Mouse (Mus musculus): ENCODE data around the gene Acsl5.

The Acsl5 gene

GRCm38 (mm10) chr19:55336441-55336840 lies 84.7 kb downstream of the Acsl5 start:
- no peak for DNase-seq

GRCm38 (mm10) chr19:55337066-55337465 lies 85.3 kb downstream of the Acsl5 start:
- DNase-seq: no peak

- DNase-seq: no peak
Observed at GRCm38 (mm10) chr19:55337664-55338063, 85.9 kb downstream of the Acsl5 start.

- no peak for DNase-seq
Observed at GRCm38 (mm10) chr19:55340521-55340920, 88.8 kb downstream of the Acsl5 start.

- no peak for DNase-seq
Observed at GRCm38 (mm10) chr19:55341377-55341776, 89.6 kb downstream of the Acsl5 start.

- DNase-seq: no peak
Observed at GRCm38 (mm10) chr19:55342423-55342822, 90.7 kb downstream of the Acsl5 start.

- no peak for DNase-seq
Observed at GRCm38 (mm10) chr19:55343274-55343673, 91.5 kb downstream of the Acsl5 start.
